Mouse (Mus musculus): ENCODE results near the gene Eddm3b.

DNA sequence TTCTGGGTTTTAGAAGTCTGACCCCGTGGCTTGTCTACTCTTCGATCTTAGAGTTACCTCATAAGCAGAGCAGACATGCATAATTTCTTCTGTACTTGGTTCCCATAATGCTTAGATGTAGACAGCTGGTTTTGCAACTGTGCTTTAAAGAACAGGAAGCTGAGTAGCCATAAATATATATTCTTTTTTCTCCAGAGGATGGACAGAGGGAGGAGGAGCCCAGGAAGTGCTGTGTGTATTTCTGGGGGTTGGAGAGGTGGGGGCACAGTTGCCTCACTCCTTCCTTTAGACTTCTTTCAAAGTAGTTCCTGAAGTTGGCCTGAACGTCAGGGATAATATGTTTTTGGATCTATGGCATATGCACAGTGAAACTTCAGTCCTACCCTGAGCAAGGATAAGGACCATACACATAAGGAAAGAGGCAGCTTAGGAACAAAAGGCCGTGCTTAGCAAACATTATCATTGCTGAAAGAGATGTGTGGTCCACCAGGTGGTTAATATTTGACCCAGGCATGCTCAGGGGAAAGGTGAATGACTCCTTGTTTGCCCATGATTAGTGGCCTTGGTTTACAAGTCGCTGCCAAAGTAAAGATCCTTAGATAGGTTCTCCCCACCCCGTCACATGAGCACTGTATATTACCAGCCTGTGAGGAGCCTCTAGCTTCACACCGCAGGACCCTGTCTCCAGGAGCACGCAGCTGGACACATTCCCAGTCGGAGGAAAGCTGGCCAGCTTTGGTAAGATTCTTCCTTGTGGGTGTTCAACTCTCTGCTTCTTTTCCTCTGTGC lies 18.3 kb upstream of the Eddm3b start:
- TF ChIP-seq POLR2A (IDR thresholded peaks at IDR 0.05; ENCODE audit: borderline replicate concordance, control insufficient read depth, low read depth, low read length) (no peak), CTCF (IDR thresholded peaks at IDR 0.05; ENCODE audit: control insufficient read depth, insufficient read depth, low read length) (no peak)

Measured in bone marrow, adult 2 months (tissue).